Mouse (Mus musculus) MN1 (cell line): Measurements from ENCODE around the gene Tmem239.

Experiments used
- DNase-seq: peaks from one replicate; pipeline ENCODE4 v3.0.0-alpha.2; 2016; ENCODE audit warnings: low spot score

The Tmem239 gene

DNA sequence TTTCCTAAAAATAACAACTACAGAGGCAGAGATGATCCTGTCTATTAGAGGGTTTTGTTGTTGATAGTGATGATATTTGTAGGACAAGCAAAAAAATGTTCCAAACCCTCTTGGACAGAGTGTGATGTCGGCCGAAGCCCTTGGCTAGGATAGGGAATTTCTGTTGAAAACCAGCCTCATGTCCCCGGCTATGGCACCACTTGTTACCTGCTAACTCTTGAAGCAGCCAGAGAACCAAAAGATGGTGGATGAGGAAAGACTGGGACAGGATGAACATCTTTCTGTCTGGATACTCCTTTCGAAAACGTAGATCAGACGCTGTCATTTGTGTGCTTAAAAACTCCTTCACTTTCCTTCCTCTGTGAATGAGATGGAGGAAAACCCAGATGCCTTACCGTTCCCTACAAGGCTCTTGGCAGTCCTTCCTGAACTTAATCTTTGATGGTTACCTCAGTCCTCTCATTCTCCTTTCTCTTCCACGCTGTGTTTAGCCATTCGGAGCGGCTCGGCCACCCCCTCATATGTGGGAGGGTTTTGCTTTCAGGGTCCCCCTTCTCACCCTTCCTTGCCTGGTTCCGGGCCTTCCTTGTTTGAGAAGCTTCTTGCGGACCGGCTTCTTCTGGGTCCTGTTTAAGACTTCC lies 44.9 kb downstream of the Tmem239 start:
- no peak for DNase-seq

DNA sequence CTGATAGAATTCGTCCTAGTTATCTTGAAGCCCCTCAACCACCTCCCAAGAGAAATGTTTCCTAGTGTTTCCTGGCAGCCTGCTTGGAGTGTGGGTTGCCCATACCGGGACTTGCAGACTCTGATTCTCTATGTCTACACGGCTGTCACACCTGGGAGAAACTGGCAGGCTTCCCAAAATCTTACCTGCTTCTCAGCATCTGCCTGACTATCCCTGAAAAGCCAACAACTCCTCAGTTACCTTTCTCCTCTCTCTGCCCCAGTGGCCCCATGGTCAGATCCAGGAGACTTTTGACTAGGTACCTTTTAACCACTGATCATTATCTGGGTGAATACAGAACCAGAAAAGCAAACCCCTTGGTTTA lies 45.4 kb downstream of the Tmem239 start:
- DNase-seq, result no peak

DNA sequence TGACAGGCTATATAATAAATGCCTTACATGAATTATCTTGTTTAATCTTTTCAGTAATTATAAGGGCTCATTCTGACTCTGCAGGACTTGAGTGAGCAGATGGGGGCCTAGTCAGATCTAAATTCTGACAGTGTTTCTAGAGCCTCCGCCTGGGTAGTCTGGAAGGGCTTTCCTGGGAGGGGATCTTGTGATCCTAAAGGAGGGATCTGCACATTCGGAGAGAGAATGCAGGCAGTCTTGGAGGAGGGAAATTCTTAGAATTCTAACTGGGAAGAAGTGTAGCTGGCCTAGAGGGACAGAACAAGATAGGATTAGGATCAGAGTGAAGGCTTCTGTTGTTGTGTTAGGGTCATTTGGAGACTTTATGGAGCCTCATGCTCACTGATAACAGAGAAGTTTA lies 46.0 kb downstream of the Tmem239 start:
- DNase-seq, result no peak

DNA sequence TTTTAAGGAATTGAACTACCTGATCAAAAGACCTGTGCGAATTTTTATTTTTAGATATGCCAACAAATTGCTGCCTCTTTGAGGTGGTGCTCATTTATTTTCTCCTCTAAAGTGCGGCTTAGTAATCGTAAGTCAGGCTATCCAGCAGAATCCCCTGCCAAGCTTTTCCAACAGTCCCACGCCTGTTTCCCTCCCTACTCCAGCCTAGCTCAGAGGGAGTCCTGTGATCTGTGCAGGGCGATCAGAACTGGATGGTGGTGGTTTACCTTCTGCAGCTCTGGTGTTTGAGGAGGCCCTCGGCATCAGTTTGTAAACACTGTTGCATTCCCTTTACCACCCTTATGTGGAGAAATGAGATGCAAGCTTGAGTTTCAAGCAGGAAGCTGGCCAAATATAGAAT lies 47.1 kb downstream of the Tmem239 start:
- no peak for DNase-seq

DNA sequence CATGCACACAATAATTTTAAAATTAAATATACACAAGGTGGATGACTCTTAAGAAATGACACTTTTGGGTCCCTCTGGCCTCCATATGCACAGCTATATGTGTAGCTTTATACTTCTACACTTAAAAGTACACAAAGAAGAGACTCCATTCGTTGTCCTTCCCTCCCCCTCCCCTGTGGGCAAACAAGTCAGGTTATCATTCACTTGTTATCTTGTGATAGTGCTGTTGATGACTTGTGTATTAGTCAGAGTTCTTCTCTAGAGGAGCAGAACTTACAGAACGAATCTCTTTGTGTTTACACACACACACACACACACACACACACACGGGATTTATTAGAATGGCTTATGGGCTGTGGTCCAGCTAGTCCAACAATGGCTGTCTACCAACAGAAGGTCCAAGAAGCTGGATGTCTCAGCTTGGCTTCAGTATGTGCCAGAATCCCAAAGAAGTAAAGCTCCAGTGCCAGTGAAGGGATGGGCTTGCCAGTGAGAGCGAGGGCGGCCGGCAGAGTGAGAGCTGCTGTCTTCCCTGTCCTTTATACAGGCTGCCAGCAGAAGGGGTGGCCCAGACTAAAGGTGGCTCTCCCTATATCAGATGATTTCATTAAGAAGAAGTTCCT lies 48.6 kb downstream of the Tmem239 start:
- no peak for DNase-seq
